21 mouse cellular contexts compared by ENCODE assay signal in the genomic region with DNA sequence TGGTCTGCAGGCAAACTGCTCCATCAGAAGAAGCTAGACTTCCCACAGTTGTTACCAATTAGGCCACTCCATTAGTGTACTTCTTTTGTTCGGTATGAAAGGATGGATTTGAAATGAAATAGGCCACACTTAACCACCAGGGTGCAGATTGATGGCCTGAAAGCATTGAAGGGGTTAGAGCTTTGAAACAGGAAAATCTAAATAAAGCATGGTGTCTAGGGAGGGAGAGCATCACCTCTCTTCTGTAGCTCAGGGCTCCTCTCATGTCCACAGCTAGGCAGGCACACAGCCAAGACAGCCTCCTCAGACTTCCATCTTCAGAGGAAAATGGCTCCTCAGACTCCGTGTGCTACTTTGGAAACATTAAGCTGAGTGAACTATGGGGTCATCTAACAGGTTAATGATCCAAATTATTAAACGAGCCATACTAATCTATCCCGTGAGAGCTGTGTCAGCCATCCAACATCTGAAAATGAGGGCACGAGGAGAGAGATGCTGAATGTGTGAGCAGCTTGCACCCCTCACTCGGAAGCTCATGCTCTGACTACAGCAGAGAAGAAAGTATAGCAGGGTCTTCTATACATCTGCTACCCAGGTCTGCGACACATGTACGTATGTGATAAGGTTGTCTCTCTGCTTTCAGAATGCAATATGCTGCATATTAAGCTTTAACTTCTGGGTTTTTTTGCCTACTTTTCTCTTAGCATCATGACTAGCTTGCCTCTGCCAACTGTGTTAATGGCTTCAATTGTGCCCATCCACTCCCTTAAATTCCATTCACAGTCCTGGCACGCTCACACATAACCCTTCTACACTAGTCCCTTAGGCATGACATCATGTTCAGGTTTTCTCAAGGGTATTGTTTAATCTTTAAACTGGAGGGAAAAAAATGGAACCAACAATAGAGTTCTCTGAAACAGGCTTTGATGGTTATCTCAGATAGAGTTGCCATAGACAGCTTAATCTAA. TPM values are rescaled to one million over a fixed set of nuclear protein-coding genes. Genes with fewer than 3 reads are reported as not detected.
A peak's percentile ranks its signal among the peaks of the same experiment; 100 is the strongest.
DNase-seq lines count a peak whose midpoint lies in the region; ATAC-seq and TF ChIP-seq lines count a peak whose summit lies in the region.
"Had no signal": no experiment of that assay in that cellular context is flagged by ENCODE, and none has a peak within 500 bp of the region (broad histone marks: within the 10 kb centered on the region; RNA-seq: fewer than 3 reads in every experiment).

No protein-coding gene starts in this region.

- no peak overlapping the region for H3K4me2 ChIP-seq in kidney, embryonic 14.5 days (replicated peaks; ENCODE audit: low read depth, low read length)
- H3K4me2 ChIP-seq: forebrain, embryonic 12.5 days; heart, embryonic 13.5 days; limb, embryonic 13.5 days; liver, embryonic 13.5 days; lung, embryonic 14.5 days had no signal

- H3K36me3 ChIP-seq in kidney, embryonic 14.5 days (ENCODE audit: control insufficient read depth, insufficient read depth, low read length) = no peaks in the 10 kb centered on the region
- H3K36me3 ChIP-seq: embryonic facial prominence, embryonic 10.5 days; forebrain, embryonic 12.5 days; heart, embryonic 13.5 days; limb, embryonic 13.5 days; liver, embryonic 13.5 days had no signal

- CTCF ChIA-PET in Patski (lab: Charles Lee) = interaction anchor here (3.0 kb wide), 1 partner anchor 10 kb away, joined by 13 read pairs; no protein-coding TSS in a partner anchor

- peaks cover 3% of the 10 kb centered on the region; the same call in 1 of the 2 replicates for H3K4me1 ChIP-seq in kidney, embryonic 14.5 days (ENCODE audit: control insufficient read depth, insufficient read depth, low read length)
- H3K4me1 ChIP-seq in bone marrow macrophage, adult 2 months (ENCODE audit: control insufficient read depth, insufficient read depth, low read length) = peaks cover 10% of the 10 kb centered on the region
- H3K4me1 ChIP-seq: forebrain, embryonic 12.5 days; liver, embryonic 13.5 days had no signal

- no peak overlapping the region for H3K4me3 ChIP-seq in kidney, embryonic 14.5 days (ENCODE audit: low read length)
- no peak overlapping the region for H3K4me3 ChIP-seq in bone marrow macrophage, adult 2 months (ENCODE audit: insufficient read depth, low read length)
- H3K4me3 ChIP-seq: embryonic facial prominence, embryonic 10.5 days; forebrain, embryonic 12.5 days; heart, embryonic 13.5 days; limb, embryonic 13.5 days; liver, embryonic 13.5 days had no signal

- H3K27ac ChIP-seq in kidney, embryonic 14.5 days (ENCODE audit: low read depth, low read length) = peak overlapping the region; percentile 5; the same call in 1 of the 2 replicates
- H3K27ac ChIP-seq in bone marrow macrophage, adult 2 months (ENCODE audit: insufficient read depth, low read depth, low read length) = peak overlapping the region; percentile 32; the same call in 1 of the 2 replicates
- H3K27ac ChIP-seq: embryonic facial prominence, embryonic 10.5 days; forebrain, embryonic 12.5 days; heart, embryonic 13.5 days; limb, embryonic 13.5 days; liver, embryonic 13.5 days; stomach, postnatal 0 days had no signal

- TF ChIP-seq CTCF in Patski (IDR thresholded peaks at IDR 0.05) = no peak
- TF ChIP-seq CTCF in bone marrow macrophage, adult 2 months (IDR thresholded peaks at IDR 0.05; ENCODE audit: low read depth, low read length) = no peak

- H3K9ac ChIP-seq in kidney, embryonic 14.5 days (ENCODE audit: low read depth, low read length) = no peak overlapping the region
- H3K9ac ChIP-seq: forebrain, embryonic 12.5 days; heart, embryonic 13.5 days; limb, embryonic 13.5 days; liver, embryonic 13.5 days; lung, embryonic 14.5 days had no signal

- H3K27me3 ChIP-seq in kidney, embryonic 14.5 days (ENCODE audit: control insufficient read depth, insufficient read depth, low read length) = no peaks in the 10 kb centered on the region
- no peaks in the 10 kb centered on the region for H3K27me3 ChIP-seq in Patski
- H3K27me3 ChIP-seq: forebrain, embryonic 12.5 days; heart, embryonic 13.5 days; limb, embryonic 13.5 days; liver, embryonic 13.5 days had no signal

- POLR2A ChIA-PET in Patski (lab: Charles Lee) = interaction anchor here (0.8 kb wide), 1 partner anchor 151 kb away, joined by 3 read pairs; no protein-coding TSS in a partner anchor

- in situ Hi-C loops in Patski (cut with MboI; ENCODE audit: low pct_unique_long_range_greater_than_20kb) = no loop called here

- no peak for TF ChIP-seq POLR2A in bone marrow macrophage, adult 2 months (IDR thresholded peaks at IDR 0.05; ENCODE audit: borderline replicate concordance, low read depth, low read length)

- ATAC-seq in kidney, embryonic 14.5 days (ENCODE audit: low FRiP score, low TSS enrichment) = no peak; the same call in 1 of the 2 replicates
- peak; percentile 54 for ATAC-seq in Patski

- no peaks in the 10 kb centered on the region for H3K9me3 ChIP-seq in kidney, embryonic 14.5 days (ENCODE audit: control insufficient read depth, low read length)
- H3K9me3 ChIP-seq: embryonic facial prominence, embryonic 10.5 days; forebrain, embryonic 12.5 days; heart, embryonic 13.5 days; limb, embryonic 13.5 days; liver, embryonic 13.5 days had no signal

- 55% methylated on average over 9 of the region's 9 CpGs for WGBS in kidney, embryonic 14.5 days

- no peak for DNase-seq in kidney, adult 18-20 months
- no peak for DNase-seq in Patski (ENCODE audit: low read depth, low spot score)
- DNase-seq in kidney, postnatal 4 days = peak; percentile 17 to 33
- DNase-seq in right cerebral cortex, postnatal 14 days = no peak
- DNase-seq in cerebellum, postnatal 25 days = no peak
- DNase-seq in adrenal gland, postnatal 4 days (ENCODE audit: low spot score in 2 of 2) = no peak
- DNase-seq: adrenal gland, postnatal 14 days; cerebellum, adult 8-10 months; gastrocnemius, postnatal 10 days; heart, adult 11 months; liver, embryonic 13.5 days; midbrain, embryonic 14.5 days; right cerebral cortex, postnatal 4 days had no signal

RNA-seq across cellular contexts. Expression of a gene that starts 59.8 kb away (rescaled TPM):
- polyA plus RNA-seq in kidney, embryonic 14.5 days (2014; fragmentation: Nextera tagmentation; extraction: Ambion mirVana) = 73.9 and 112 TPM in 2 replicates
- 65.1 TPM for polyA plus RNA-seq in Patski (2021)
- 52.2 and 56.9 TPM in 2 replicates for polyA plus RNA-seq in bone marrow macrophage, adult 2 months (2012; ENCODE audit: insufficient read depth, insufficient read length, missing spikeins)
- total RNA-seq in adrenal gland, postnatal 4 days (2021) = 100 to 1,000 TPM; 226 to 250 TPM

Comparison
In these comparisons a context has a peak if more than half of its experiments do, and no peak if none do; other contexts are left out.
1. DNase-seq: peak in kidney, postnatal 4 days (2 of 2); none in kidney, adult 18-20 months (single experiment), Patski (single experiment), right cerebral cortex, postnatal 14 days (single experiment), cerebellum, postnatal 25 days (0 of 2) and adrenal gland, postnatal 4 days (0 of 2).